Mouse (Mus musculus) gonadal fat pad, adult 2 months (tissue): ENCODE data around the gene Ptprj. TPM values are rescaled to one million over a fixed set of nuclear protein-coding genes. Genes with fewer than 3 reads are reported as not detected.

ENCODE experiments used
- DNase-seq: peaks from one replicate; pipeline ENCODE4 v3.0.0-alpha.2; 2012; ENCODE audit warnings: low read depth
- polyA plus RNA-seq: library from polyadenylated mRNA; depleted of rRNA; stranded (reverse); fragments of >200 nt; gene quantifications from 2 replicates; pipeline ENCODE4 v1.2.3, GENCODE M21; 2012

Gene Ptprj
- polyA plus RNA-seq, 1 experiment: 11.8 TPM

GRCm38 (mm10) chr2:90559688-90560196, 20.7 kb downstream of the Ptprj start:
- DNase-seq: no peak

GRCm38 (mm10) chr2:90559015-90559687, 21.3 kb downstream of the Ptprj start:
- DNase-seq: no peak

DNA sequence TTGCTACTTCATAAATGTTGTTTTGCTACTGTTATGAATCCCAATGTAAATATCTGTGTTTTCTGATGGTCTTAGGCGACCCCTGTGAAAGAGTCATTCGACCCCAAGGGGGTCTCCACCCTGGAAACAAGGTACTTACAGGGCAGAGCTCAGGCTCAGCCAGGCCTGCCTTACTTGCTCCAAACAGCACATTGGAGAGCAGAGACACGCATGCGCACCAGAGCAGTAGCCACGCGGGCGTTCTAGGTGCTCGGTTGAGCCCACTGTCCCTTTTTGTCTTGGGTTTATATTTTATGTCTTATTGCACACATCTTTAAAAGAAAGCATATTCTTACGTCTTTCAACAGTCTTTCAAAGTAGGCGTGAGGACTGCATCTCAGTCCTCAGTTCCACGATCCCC, 22.1 kb downstream of the Ptprj start:
- no peak for DNase-seq

DNA sequence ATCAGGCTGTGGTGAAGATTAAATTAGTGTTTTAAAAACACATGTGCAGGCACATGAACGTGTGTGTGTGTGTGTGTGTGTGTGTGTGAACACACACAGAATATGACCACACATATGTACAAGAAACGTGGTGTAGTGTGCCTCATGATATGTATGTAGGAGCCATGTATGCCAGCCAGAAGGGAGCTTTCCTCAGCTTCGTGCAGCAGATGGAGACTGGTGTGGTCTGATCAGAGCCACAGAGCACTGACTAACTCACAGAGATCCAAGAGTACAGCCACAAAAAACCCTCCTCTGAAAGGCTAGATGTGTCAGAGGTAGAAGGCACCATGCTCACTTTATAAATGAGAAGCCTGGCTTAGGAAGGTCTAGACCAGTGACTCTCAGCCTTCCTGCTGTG, 22.5 kb downstream of the Ptprj start:
- no peak for DNase-seq

GRCm38 (mm10) chr2:90555744-90556143, 24.7 kb downstream of the Ptprj start:
- DNase-seq: no peak

DNA sequence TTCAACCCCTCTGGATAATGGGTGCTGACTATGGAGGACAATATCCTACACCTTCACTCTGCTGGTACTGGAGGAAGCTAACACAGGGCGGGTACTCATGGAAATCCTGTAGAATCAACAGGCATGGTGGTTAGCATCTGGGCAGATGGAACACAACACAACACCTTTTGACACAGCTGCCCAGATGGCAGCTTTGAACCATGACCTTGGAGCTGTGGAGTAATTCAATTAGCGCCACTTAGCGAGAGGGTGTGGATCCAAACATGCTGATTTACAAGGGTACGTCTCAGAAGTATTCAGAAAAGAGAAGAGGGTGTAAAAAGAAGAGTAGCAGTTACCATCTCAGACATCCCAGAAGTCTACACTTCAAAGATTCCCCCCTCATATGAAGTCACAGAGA, 25.6 kb downstream of the Ptprj start:
- no peak for DNase-seq

DNA sequence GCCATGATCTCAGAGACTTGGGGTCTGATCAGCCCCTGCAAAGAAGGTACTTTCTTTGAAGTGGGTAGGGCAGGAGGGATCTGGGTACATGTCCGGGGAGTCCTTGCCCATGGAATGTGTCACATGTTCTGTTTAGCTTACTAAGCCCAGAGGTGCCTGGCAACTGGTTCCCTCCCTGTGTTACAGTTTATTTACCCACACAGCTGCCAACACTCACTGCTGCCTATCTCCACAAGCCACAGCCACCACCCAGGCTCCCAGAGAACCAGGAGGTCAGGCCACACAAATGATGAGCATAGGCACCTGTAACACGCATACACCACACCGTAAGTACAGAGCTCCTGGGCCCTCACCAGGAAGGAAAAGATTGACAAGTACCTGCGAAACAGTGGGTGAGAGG, 26.6 kb downstream of the Ptprj start:
- no peak for DNase-seq

DNA sequence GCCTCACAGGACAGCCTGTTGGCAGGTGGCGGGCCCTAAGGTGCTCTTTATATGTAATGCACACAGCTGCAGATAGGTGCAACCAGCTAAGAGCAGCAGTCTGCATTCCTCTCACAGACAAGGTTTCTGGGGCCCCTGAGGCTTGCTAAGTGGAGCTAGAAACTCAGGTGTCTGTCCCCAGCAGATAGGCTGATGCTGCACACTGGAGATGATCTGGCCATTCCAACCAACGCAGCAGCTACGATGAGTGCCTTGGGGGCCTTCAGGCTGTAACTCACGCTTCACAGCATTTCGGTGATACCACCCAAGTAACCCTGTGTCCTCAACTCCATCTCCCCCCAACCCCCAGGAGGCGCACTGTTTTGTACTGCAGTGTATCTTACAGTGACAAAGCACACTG, 29.8 kb downstream of the Ptprj start:
- DNase-seq: no peak

- no peak for DNase-seq
Measured at GRCm38 (mm10) chr2:90548541-90548940, 31.9 kb downstream of the Ptprj start.

- no peak for DNase-seq
Measured at GRCm38 (mm10) chr2:90547144-90547609, 33.3 kb downstream of the Ptprj start.

GRCm38 (mm10) chr2:90545261-90545660, 35.2 kb downstream of the Ptprj start:
- no peak for DNase-seq

DNA sequence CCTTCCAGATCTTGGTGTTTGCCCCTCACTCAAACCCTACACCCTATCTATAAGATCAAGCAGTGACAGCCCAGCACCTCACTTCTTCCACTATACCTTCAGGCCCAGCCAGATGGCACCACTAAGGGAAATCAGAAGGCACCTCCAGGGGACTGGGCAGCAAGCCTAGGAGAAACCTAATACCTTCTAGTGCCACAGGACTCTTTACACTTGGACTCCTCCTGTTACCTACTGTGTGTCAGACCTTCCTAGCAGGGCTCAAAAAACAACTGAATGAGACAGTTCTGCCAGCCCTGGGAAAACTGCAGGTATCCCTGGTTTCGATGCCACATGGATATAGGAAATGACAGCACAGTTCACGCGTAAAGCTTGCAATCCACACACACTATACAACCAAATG, 36.5 kb downstream of the Ptprj start:
- DNase-seq: no peak

- DNase-seq: no peak
Measured at GRCm38 (mm10) chr2:90543106-90543702, 37.2 kb downstream of the Ptprj start.

DNA sequence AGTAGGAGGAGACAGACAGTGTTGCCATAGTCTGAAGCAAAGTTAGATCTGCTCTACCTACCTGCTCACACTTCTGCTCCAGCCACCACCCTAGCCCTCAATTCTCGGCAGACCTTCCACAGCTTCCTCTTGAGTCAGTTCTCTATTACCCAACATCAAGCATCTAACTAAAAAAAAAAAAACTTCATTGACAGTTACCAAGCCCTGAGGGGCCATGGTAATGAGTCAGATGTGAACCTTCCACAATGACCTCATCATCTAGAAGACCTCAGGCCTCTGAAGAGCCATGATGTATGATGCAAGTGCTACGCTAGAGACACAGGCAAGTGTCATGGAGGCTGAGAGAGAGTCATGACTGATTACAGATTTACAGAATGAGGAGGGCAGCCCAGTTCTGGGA, 37.8 kb downstream of the Ptprj start:
- no peak for DNase-seq

DNA sequence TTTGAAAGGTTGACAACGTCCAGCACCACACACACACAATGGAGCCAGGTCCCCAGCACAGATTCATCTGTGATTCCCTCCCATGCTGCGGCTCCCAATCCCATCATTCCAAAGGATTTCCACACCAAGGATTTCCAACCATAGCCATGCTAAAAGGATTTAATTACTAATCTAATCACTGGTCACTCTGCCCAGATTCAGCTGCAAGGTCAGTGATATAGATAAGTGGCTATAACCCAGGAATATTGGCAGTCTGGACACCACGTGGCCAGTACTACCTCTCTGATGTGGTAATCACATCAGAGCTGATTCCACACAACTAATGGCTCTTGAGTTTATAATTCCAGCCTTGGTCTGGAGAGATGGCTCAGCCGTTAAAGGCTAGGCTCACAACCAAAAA, 41.2 kb downstream of the Ptprj start:
- no peak for DNase-seq

- no peak for DNase-seq
Measured at GRCm38 (mm10) chr2:90537244-90537643, 43.2 kb downstream of the Ptprj start.

- DNase-seq: no peak
Measured at GRCm38 (mm10) chr2:90536555-90536954, 43.9 kb downstream of the Ptprj start.

GRCm38 (mm10) chr2:90534751-90535150, 45.7 kb downstream of the Ptprj start:
- DNase-seq: no peak

DNA sequence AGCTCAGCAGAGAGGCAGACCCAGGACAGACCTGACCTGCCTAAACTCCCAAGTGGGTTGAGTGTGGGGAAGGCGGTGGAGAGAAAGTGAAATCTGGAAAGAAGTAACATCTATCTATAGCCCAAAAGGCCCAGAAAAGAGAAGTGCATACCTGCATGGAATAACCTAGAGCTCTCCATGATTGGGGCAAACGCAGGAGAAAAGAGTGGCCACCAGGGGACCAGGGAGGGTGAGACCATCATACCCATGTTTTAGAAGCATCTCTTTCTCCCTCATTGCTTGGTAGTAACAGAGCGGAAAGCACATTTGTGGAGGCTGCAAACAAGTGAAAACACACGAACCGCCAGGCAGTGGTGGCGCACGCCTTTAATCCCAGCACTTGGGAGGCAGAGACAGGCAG, 46.5 kb downstream of the Ptprj start:
- DNase-seq: no peak

- DNase-seq: no peak
Measured at GRCm38 (mm10) chr2:90532095-90532494, 48.4 kb downstream of the Ptprj start.

DNA sequence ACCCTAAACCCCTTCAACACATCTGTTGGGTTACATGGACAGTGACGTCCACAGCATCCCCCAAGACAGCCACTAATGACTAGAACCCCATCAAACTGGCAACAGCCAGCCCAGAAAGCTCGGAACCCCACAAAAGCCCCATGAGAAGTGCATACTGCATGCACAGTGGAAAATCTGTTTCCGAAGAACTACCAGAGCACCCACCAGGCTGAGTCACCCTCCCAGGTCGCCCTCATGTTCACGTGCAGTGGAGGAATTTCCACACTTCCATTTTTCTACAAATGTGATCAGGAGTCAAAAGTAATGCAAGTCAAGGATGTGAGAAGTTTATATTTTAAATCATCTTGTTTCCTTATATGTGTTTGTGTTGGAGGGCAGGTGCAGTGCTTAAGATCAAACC, 52.3 kb downstream of the Ptprj start:
- no peak for DNase-seq

- no peak for DNase-seq
Measured at GRCm38 (mm10) chr2:90526971-90527370, 53.5 kb downstream of the Ptprj start.

DNA sequence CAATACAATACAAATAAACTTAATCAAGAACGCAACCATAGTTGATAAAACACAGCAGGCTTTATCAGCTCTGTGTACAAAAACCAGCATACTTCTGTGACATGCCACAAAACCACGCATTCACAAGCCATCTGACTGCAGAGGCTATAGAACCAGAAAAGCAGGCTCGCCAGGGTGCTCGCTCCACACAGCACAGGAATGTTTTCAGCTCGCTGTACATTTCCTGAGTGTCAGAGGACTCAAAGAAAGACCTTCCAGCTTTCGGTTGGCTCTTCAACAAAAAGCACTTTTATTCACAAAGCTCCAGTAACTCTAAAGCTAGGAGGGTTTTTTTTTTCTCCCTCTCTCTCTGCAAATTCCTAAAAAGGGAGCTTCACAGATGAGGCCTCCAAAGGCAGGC, 53.9 kb downstream of the Ptprj start:
- no peak for DNase-seq

- no peak for DNase-seq
Measured at GRCm38 (mm10) chr2:90525807-90526206, 54.6 kb downstream of the Ptprj start.
